Mouse (Mus musculus): ENCODE results near the gene Rpl37.

The Rpl37 gene

DNA sequence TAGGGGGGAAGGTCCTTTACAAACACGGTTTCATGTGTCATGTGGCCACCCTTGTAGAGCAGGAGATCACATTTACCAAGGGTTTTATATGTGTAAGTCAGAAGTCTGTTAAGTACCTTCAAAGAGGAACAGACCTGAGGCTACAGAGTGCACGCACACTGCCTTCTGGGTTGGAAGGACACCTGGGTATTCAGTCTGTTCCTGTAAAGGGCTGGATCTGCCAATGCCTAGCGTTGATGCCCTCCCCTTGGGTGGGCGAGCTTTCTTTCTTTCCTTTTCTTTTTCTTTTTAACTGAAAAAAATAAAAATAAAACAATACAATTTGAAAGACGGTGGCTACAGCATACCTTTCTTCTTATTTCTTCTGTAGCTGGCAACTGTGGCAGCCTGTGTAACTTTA lies 38.6 kb downstream of the Rpl37 start:
- no peak for DNase-seq

DNA sequence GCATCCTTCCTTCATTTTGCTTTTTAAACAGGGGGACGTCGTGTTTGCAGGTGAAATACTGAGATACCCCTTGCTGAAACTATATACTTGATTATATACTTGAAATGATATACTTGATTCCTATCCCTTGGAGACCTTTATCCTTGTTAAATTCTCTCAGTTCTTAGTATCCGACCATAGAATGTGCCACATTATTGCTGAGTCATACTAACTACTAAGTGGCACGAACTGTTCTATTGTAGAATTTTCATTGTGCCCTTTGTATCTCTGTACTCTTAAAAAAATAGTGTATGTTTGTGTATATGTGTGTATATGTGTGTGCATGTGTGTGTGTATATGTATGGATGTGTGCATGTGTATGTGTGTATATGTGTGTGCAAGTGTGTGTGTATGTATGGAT lies 39.9 kb downstream of the Rpl37 start:
- DNase-seq, result no peak

DNA sequence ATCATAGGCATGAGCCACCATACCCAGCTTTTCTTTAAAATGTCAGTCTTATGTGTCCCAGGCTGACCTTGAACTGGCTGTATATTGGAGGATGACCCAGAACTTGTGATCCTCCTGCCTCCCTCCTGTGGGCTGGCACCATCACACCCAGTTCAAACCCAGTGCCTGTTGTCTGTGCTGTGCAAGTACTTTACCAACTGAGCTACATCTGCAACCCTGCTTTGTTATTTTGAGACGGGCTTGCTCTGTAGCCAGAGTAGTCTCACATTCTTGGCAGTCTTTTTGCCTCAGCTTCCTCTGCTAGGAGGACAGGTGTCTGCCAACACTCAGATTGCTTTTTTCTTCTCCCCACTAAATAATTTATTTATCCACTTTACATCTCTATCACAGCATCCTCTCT lies 40.9 kb downstream of the Rpl37 start:
- no peak for DNase-seq

DNA sequence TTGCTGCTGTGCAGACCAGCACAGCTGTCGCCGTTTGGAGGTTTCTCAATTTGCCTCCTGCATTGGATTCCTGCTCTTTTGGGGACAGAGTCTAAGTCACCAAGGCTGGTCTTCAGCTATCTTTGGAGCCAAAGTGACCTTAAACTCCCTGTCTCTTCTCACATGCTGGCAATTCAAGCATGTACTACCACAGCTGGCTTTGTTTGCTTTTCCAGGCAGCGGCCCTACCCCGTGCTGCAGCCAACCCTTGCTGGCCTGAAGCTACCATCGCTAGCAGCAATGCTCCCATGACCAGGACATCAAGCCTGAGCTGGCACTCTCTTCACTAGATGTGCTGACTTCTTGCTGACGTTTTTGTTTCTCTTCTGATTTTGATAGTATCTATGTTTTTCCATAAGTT lies 42.4 kb downstream of the Rpl37 start:
- no peak for DNase-seq

DNA sequence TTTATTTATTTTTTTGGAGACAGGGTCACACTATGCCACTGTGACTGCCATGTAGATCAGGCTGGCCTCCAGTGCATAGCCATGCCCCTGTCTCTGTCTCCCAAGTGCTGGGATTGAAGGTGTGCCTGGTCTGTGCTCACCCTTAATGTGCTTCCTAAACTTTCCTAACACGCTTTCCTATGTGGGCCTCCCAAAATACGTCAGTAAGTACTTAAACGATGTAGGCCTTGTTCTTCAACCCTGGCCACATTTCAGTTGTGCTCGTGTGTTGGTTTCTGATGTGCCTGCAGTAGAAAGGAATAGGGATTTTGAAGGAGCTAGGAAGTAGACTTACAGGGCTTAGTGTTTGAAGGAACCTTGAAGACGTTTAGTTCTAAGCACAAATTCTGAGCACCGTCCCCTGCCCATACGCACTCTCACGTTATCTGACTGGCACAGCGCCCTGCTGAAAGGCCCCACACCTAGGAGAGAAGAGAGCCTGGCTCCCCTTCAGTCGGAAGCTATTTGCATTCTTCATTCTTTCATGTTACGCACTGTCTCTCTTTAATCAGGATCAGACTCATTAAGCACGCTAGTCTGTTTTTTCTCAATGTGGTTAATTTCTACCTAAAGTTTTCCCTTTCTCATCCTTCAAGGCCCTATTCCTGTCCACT lies 48.8 kb downstream of the Rpl37 start:
- DNase-seq, result no peak
